Mouse (Mus musculus): Measurements from ENCODE around the gene Xpnpep1. TPM values are rescaled to one million over a fixed set of nuclear protein-coding genes. Genes with fewer than 3 reads are reported as not detected.

Gene Xpnpep1
- total and polyA plus RNA-seq, 3 experiments = 82.8 to 99.6 (median 96.0) TPM

- in situ Hi-C loops (cut with MboI; ENCODE audit: low pct_ligation_motif_present, low pct_unique_long_range_greater_than_20kb, low sequenced_read_pairs) = no loop called here
- dilution Hi-C loops (cut with MboI; ENCODE audit: extremely low pct_ligation_motif_present, extremely low pct_unique_long_range_greater_than_20kb, low sequenced_read_pairs) = no loop called here
- Histone ChIP-seq H3K27me3 (replicated peaks) (peaks cover 1% of the 10 kb centered on the region), H3K4me2 (ENCODE audit: insufficient read depth, low read depth, poor library complexity, severe bottlenecking) (no peak overlapping the region), H3K36me3 (replicated peaks in 1 of 2; ENCODE audit: control insufficient read depth in 1 of 2, insufficient read depth in 1 of 2, low read length in 1 of 2) (peaks cover 0 to 5% of the 10 kb centered on the region in 2 experiments), H3K9me3 (replicated peaks; ENCODE audit: low read length) (peaks cover 4% of the 10 kb centered on the region), H3K79me2 (replicated peaks; ENCODE audit: control insufficient read depth, extremely low read depth, insufficient read depth, poor library complexity, severe bottlenecking) (peaks cover 3% of the 10 kb centered on the region; the same call in 1 of the 2 replicates), H3K27ac (ENCODE audit: insufficient read depth, low read depth) (no peak overlapping the region), H3K4me1 (ENCODE audit: control insufficient read depth in 1 of 2, insufficient read depth in 2 of 2) (peaks cover 17 to 29% of the 10 kb centered on the region in 2 experiments), H3K9ac (ENCODE audit: insufficient read depth, low read depth) (no peak overlapping the region), H3K4me3 (replicated peaks in 1 of 3; ENCODE audit: low read depth in 2 of 3, low read length in 2 of 3, poor library complexity in 1 of 3) (no peak overlapping the region)
- TF ChIP-seq CHD2 (IDR thresholded peaks at IDR 0.05; ENCODE audit: low read length) = no peak
- TF ChIP-seq NRF1 (IDR thresholded peaks at IDR 0.05; ENCODE audit: low read depth, low read length) = no peak
- TF ChIP-seq JUND (conservative IDR thresholded peaks at IDR 0.05; ENCODE audit: low read depth, low read length) = no peak
- TF ChIP-seq CHD1 (IDR thresholded peaks at IDR 0.05; ENCODE audit: low read depth, low read length) = no peak
- TF ChIP-seq JUN (IDR thresholded peaks at IDR 0.05; ENCODE audit: insufficient read depth, low read depth, low read length) = no peak
- TF ChIP-seq E2F4 (IDR thresholded peaks at IDR 0.05; ENCODE audit: insufficient replicate concordance, low read depth, low read length) = no peak
- no peak for TF ChIP-seq POLR2AphosphoS2 (IDR thresholded peaks at IDR 0.05; ENCODE audit: low read depth, low read length)
- no peak for TF ChIP-seq MYC (IDR thresholded peaks at IDR 0.05; ENCODE audit: low read depth, low read length)
- TF ChIP-seq PAX5 (IDR thresholded peaks at IDR 0.05; ENCODE audit: low read length) = no peak
- no peak for TF ChIP-seq POLR2A (IDR thresholded peaks at IDR 0.05; ENCODE audit: low read depth, low read length)
- no peak for TF ChIP-seq USF2 (conservative IDR thresholded peaks at IDR 0.05; ENCODE audit: low read depth, low read length)
- DNase-seq (ENCODE audit: extremely low read depth) = no peak
Measured at GRCm38 (mm10) chr19:53041570-53041969, 1.6 kb upstream of the Xpnpep1 start.

- DNase-seq (ENCODE audit: extremely low read depth) = no peak
- Histone ChIP-seq H3K4me3 (replicated peaks in 1 of 3; ENCODE audit: low read depth in 2 of 3, low read length in 2 of 3, poor library complexity in 1 of 3) (no peak overlapping the region), H3K36me3 (replicated peaks in 1 of 2; ENCODE audit: control insufficient read depth in 1 of 2, insufficient read depth in 1 of 2, low read length in 1 of 2) (peaks cover 0 to 7% of the 10 kb centered on the region in 2 experiments), H3K79me2 (replicated peaks; ENCODE audit: control insufficient read depth, extremely low read depth, insufficient read depth, poor library complexity, severe bottlenecking) (peaks cover 3% of the 10 kb centered on the region; the same call in 1 of the 2 replicates), H3K27ac (ENCODE audit: insufficient read depth, low read depth) (no peak overlapping the region), H3K27me3 (replicated peaks) (peaks cover 1% of the 10 kb centered on the region), H3K9ac (ENCODE audit: insufficient read depth, low read depth) (no peak overlapping the region), H3K9me3 (replicated peaks; ENCODE audit: low read length) (no peaks in the 10 kb centered on the region), H3K4me1 (ENCODE audit: control insufficient read depth in 1 of 2, insufficient read depth in 2 of 2) (peaks cover 17 to 29% of the 10 kb centered on the region in 2 experiments), H3K4me2 (ENCODE audit: insufficient read depth, low read depth, poor library complexity, severe bottlenecking) (no peak overlapping the region)
- dilution Hi-C loops (cut with MboI; ENCODE audit: extremely low pct_ligation_motif_present, extremely low pct_unique_long_range_greater_than_20kb, low sequenced_read_pairs) = no loop called here
- no peak for TF ChIP-seq CHD1 (IDR thresholded peaks at IDR 0.05; ENCODE audit: low read depth, low read length)
- TF ChIP-seq RAD21 (IDR thresholded peaks at IDR 0.05; ENCODE audit: low read depth, low read length) = no peak
- TF ChIP-seq MAFK (IDR thresholded peaks at IDR 0.05; ENCODE audit: insufficient replicate concordance, low read length) = no peak
- no peak for TF ChIP-seq MAZ (IDR thresholded peaks at IDR 0.05; ENCODE audit: low read depth, low read length)
- TF ChIP-seq MAX (IDR thresholded peaks at IDR 0.05; ENCODE audit: low read length) = no peak
- TF ChIP-seq TBP (conservative IDR thresholded peaks at IDR 0.05; ENCODE audit: low read depth, low read length) = no peak
- no peak for TF ChIP-seq POLR2A (IDR thresholded peaks at IDR 0.05; ENCODE audit: low read depth, low read length)
- no peak for TF ChIP-seq CHD2 (IDR thresholded peaks at IDR 0.05; ENCODE audit: low read length)
- no peak for TF ChIP-seq JUN (IDR thresholded peaks at IDR 0.05; ENCODE audit: insufficient read depth, low read depth, low read length)
- no peak for TF ChIP-seq CTCF (conservative IDR thresholded peaks at IDR 0.05 in 1 of 2, IDR thresholded peaks at IDR 0.05 in 1 of 2; ENCODE audit: low read depth in 2 of 2, low read length in 2 of 2)
- TF ChIP-seq EP300 (IDR thresholded peaks at IDR 0.05; ENCODE audit: low read length) = no peak
- no peak for TF ChIP-seq ELF1 (IDR thresholded peaks at IDR 0.05; ENCODE audit: low read depth, low read length)
- TF ChIP-seq IRF4 (IDR thresholded peaks at IDR 0.05; ENCODE audit: low read depth, low read length) = no peak
- no peak for TF ChIP-seq RCOR1 (conservative IDR thresholded peaks at IDR 0.05; ENCODE audit: low read depth, low read length)
- no peak for TF ChIP-seq HCFC1 (IDR thresholded peaks at IDR 0.05; ENCODE audit: low read depth, low read length)
- no peak for TF ChIP-seq MXI1 (IDR thresholded peaks at IDR 0.05; ENCODE audit: low read depth, low read length)
- TF ChIP-seq TCF12 (IDR thresholded peaks at IDR 0.05; ENCODE audit: low read depth, low read length) = no peak
- no peak for TF ChIP-seq PAX5 (IDR thresholded peaks at IDR 0.05; ENCODE audit: low read length)
- in situ Hi-C loops (cut with MboI; ENCODE audit: low pct_ligation_motif_present, low pct_unique_long_range_greater_than_20kb, low sequenced_read_pairs) = no loop called here
Measured at GRCm38 (mm10) chr19:53041133-53041510, 1.1 kb upstream of the Xpnpep1 start.
